Mouse (Mus musculus): ENCODE measurements at regions not wholly inside any gene's neighbourhood (a gene's known extent, or its start where the extent isn't known, plus 50 kb on each side); places are given as distances from the start of the nearest gene placed in this dataset.

DNA sequence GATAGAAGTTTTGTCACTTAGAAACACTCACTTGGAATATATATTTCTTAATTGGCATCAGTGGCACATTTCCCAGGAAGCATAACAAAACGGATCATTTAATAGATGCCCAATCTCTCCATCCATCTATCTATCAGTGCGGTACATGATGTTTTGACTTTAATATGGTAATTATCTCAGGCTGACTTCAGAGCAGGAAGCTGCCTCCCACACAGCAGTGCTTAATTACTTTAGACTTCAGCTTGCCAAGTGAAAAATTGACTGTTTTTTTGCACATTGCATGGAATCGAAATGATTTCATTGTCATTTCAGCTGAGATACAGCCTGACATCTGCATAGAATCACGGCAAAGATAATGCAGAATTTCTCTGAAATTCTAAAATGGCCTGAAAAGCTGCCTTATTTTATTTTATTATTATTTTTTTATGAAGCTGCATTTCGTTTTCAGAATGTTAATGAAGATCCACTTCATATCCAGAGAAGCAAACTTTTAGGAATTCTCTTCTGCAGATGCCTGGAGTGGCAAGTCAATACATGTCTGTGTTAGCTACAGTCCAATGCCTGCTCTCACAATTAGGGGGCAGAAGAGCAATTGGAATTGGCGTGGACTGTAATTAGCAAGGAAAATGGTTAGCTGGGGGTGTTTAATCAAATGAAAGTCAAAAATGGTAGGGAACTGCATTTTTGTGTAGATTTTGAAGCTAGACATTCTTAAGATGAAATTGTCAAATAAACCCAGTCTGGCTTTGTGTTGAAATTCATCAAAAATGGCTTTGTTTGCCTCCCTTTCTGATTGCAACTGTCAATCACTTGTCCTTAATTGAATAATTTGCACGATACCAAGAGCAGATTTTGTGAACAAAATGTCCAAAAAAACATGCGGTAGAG, 240.3 kb downstream of the Ttll7 start:
- TF ChIP-seq CTCF (IDR thresholded peaks at IDR 0.05; ENCODE audit: low read depth): no peak
- TF ChIP-seq EP300 (IDR thresholded peaks at IDR 0.05; ENCODE audit: low read depth): no peak
